Comparison of ENCODE assay signal across 8 mouse cellular contexts in the genomic region with DNA sequence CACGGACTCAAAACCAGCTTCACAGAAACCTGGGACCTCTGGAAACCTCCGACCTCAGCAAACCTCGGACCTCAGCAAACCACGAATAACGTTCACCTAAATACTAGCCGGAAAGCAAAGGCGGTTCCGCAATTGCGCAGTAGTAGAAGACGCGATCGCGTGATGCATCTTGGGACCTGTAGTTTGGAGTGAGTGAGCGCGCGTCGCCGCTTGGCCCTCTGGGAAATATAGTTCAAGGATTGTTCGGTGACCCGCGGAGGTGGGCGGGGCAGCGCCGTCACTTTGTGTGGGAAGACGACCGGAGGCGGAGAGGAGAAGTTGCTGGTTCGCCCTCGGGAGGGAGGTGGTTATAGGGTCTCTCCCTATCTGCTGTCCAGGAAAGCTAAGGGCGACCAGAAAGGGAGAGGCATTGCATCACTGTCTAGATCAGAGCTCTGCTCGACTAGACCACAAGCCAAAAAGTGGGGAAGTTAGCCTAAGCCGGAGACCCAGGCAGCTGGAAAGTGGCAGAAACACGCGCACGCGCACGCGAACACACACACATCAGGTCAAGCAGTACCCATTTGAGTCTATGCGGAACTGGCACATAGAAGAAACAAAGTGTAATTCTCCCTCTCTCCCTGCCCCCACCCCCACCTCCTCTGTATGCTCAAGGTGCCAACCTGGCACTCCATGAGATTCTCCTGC. TPM values are rescaled to one million over a fixed set of nuclear protein-coding genes. Genes with fewer than 3 reads are reported as not detected.
A peak's percentile ranks its signal among the peaks of the same experiment; 100 is the strongest.
DNase-seq lines count a peak whose midpoint lies in the region; ATAC-seq and TF ChIP-seq lines count a peak whose summit lies in the region.

A gene (minus strand): TSS at position 179 of the 687 bp plus-strand sequence.

- peak within 1 kb of the TSS; percentile 61 for H3K4me3 ChIP-seq in hindbrain, embryonic 13.5 days

- POLR2A ChIA-PET in Patski (lab: Charles Lee) = interaction anchor here (0.8 to 1.6 kb wide), 4 partner anchors 7 to 16 kb away, joined by 3 to 7 read pairs (median 4); a partner anchor contains a TSS

- in situ Hi-C loops in Patski (cut with MboI; ENCODE audit: low pct_unique_long_range_greater_than_20kb) = no loop called here

- H3K36me3 ChIP-seq in hindbrain, embryonic 13.5 days = peaks cover 23% of the 10 kb centered on the region

- CTCF ChIA-PET in Patski (lab: Charles Lee) = no interaction called here

- no peak for TF ChIP-seq CTCF in Patski (IDR thresholded peaks at IDR 0.05)

- H3K4me2 ChIP-seq in hindbrain, embryonic 13.5 days = peak within 1 kb of the TSS; percentile 73

- under 1% methylated on average over 39 of the region's 39 CpGs for WGBS in hindbrain, embryonic 13.5 days

- peak within 1 kb of the TSS; percentile 89 for H3K27ac ChIP-seq in hindbrain, embryonic 13.5 days

- peak; percentile 59 for DNase-seq in Patski (ENCODE audit: low read depth, low spot score)
- DNase-seq in cerebellum, postnatal 14 days = peak; percentile 95 to 96
- DNase-seq in frontal cortex, postnatal 14 days (ENCODE audit: low spot score in 2 of 2) = peak; percentile 92 to 94
- peak; percentile 80 to 86 for DNase-seq in layer of hippocampus, postnatal 25 days (ENCODE audit: extremely low spot score in 1 of 2, low spot score in 1 of 2)
- DNase-seq in lung, postnatal 25 days (ENCODE audit: low spot score) = peak; percentile 98
- peak; percentile 98 for DNase-seq in retina, embryonic 14.5 days (ENCODE audit: low spot score)
- peak; percentile 94 for DNase-seq in thymus, postnatal 4 days

- H3K4me1 ChIP-seq in hindbrain, embryonic 13.5 days (replicated peaks) = peaks cover 30% of the 10 kb centered on the region

- H3K9ac ChIP-seq in hindbrain, embryonic 13.5 days = peak within 1 kb of the TSS; percentile 78

- H3K27me3 ChIP-seq in Patski = no peaks in the 10 kb centered on the region
- H3K27me3 ChIP-seq in hindbrain, embryonic 13.5 days = no peaks in the 10 kb centered on the region

- no peaks in the 10 kb centered on the region for H3K9me3 ChIP-seq in hindbrain, embryonic 13.5 days

- peak; percentile 93 for ATAC-seq in Patski
- ATAC-seq in hindbrain, embryonic 13.5 days (ENCODE audit: low FRiP score) = peak; percentile 96

RNA-seq across cellular contexts. Expression of the gene that starts here (rescaled TPM):
- 11.9 TPM for polyA plus RNA-seq in Patski (2021)
- 26.7 and 28.6 TPM in 2 replicates for polyA plus RNA-seq in hindbrain, embryonic 13.5 days (2015; fragmentation: Nextera tagmentation; extraction: Ambion mirVana)
- total RNA-seq in layer of hippocampus, postnatal 25 days (2021) = 1 to 10 TPM; 8.1 to 8.7 TPM

Comparison
In these comparisons a context has a peak if more than half of its experiments do, and no peak if none do; other contexts are left out.
1. Peak in every context shown above with its lines: DNase-seq, ATAC-seq, H3K4me3 ChIP-seq and H3K27ac ChIP-seq.